Mouse (Mus musculus): ENCODE measurements around the gene Nol4l. TPM values are rescaled to one million over a fixed set of nuclear protein-coding genes. Genes with fewer than 3 reads are reported as not detected.
A peak's percentile ranks its signal among the peaks of the same experiment; 100 is the strongest.

Nol4l gene
- polyA plus RNA-seq, 1 experiment from 2014 or later, result 15.2 TPM

DNA sequence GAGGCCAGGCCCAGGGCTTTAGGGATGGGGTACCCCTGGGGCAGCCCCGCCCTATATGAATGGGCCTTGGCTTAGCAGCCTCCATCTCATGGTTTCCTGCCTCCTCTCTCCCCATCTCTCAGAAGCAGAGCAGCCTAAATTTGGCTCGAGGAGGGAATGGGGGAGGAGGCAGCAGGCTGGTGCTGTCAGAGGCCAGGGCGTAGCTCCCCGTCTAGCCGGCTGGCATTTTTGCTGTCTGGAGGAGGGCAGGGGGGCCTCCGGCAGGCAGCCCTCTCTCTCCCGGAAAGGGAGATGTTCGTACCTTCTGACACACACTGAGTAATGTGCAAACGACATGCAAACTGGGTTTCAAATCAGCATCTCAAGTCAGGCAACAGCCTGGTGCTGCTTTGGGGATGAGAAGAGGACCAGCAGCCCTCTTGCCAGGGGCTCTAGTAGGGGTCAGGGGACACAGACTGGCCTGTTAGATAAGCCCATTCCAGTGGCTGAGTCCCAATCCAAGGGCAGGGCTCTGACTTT lies 35.4 kb downstream of the Nol4l start:
- H3K4me1 ChIP-seq (replicated peaks), result peaks cover 76% of the 10 kb centered on the region
- no peak overlapping the region for H3K4me3 ChIP-seq

DNA sequence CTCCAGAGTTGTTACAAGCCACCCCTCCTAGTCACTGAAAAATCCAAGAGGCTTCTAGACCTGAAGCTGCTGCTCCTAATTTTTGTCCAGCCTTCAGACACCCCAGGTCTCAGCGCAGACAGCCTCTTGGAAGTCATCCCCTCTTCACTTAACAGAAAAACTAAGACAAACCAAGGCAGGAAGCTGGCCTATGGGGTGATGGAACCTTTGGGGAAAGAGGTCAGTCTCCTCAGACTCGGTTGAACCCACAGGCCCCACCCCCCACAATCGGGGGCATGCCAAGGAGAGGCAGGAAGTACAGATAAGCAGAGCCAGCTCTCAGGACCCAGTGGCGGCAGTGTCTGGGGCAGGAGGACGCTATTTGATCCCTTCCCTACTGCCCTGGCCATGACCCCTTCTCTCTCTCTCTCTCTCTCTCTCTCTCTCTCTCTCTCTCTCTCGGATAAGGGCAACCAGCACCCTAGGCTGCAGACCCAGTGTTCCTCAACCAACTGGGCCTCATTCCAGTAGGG lies 35.9 kb downstream of the Nol4l start:
- peak overlapping the region; percentile 94 for H3K27ac ChIP-seq (ENCODE audit: poor library complexity, severe bottlenecking)
- H3K4me3 ChIP-seq, result no peak overlapping the region
- H3K9ac ChIP-seq, result peak overlapping the region; percentile 84; the same call in 1 of the 2 replicates
- ATAC-seq (ENCODE audit: insufficient number of reproducible peaks, low FRiP score), result peak; percentile 56
- WGBS, result 4% methylated on average over 6 of the region's 6 CpGs
- H3K4me2 ChIP-seq, result peak overlapping the region; percentile 95
- H3K27me3 ChIP-seq (replicated peaks), result no peaks in the 10 kb centered on the region
- no peaks in the 10 kb centered on the region for H3K36me3 ChIP-seq
- H3K9me3 ChIP-seq (replicated peaks), result no peaks in the 10 kb centered on the region
- H3K4me1 ChIP-seq (replicated peaks), result peaks cover 76% of the 10 kb centered on the region

More for the DNA sequence above, 35.4 kb downstream of the Nol4l start:
- WGBS, result 5% methylated on average over 9 of the region's 9 CpGs
- H3K9me3 ChIP-seq (replicated peaks), result no peaks in the 10 kb centered on the region
- no peaks in the 10 kb centered on the region for H3K36me3 ChIP-seq
- peak; percentile 43 for ATAC-seq (ENCODE audit: insufficient number of reproducible peaks, low FRiP score)
- peak overlapping the region; percentile 95 for H3K4me2 ChIP-seq
- no peaks in the 10 kb centered on the region for H3K27me3 ChIP-seq (replicated peaks)
- H3K9ac ChIP-seq, result peak overlapping the region; percentile 33; the same call in 1 of the 2 replicates
- peak overlapping the region; percentile 94 for H3K27ac ChIP-seq (ENCODE audit: poor library complexity, severe bottlenecking)

DNA sequence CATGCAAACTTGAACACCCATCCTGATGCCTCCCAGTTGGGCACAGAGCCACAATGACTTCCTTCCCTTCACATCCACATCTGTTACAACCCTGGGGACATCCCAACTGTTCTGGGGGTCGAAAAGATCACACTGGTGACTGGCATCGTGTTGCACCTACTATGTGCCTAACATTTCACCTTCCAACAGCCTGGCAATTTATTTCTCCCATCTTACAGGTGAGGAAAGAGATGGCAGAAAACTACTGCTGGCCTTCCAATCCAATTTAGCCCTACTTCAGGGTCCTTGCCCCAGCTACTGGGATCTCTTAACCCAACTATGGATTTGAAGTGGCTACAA lies 36.4 kb downstream of the Nol4l start:
- Histone ChIP-seq H3K4me1 (replicated peaks) (peaks cover 76% of the 10 kb centered on the region), H3K27me3 (replicated peaks) (no peaks in the 10 kb centered on the region), H3K9ac (peak overlapping the region; percentile 84), H3K36me3 (no peaks in the 10 kb centered on the region), H3K27ac (ENCODE audit: poor library complexity, severe bottlenecking) (peak overlapping the region; percentile 94), H3K4me2 (peak overlapping the region; percentile 95), H3K4me3 (peak overlapping the region; percentile 71), H3K9me3 (replicated peaks) (no peaks in the 10 kb centered on the region)
- ATAC-seq (ENCODE audit: insufficient number of reproducible peaks, low FRiP score), result no peak
- 24% methylated on average over 2 of the region's 2 CpGs for WGBS

DNA sequence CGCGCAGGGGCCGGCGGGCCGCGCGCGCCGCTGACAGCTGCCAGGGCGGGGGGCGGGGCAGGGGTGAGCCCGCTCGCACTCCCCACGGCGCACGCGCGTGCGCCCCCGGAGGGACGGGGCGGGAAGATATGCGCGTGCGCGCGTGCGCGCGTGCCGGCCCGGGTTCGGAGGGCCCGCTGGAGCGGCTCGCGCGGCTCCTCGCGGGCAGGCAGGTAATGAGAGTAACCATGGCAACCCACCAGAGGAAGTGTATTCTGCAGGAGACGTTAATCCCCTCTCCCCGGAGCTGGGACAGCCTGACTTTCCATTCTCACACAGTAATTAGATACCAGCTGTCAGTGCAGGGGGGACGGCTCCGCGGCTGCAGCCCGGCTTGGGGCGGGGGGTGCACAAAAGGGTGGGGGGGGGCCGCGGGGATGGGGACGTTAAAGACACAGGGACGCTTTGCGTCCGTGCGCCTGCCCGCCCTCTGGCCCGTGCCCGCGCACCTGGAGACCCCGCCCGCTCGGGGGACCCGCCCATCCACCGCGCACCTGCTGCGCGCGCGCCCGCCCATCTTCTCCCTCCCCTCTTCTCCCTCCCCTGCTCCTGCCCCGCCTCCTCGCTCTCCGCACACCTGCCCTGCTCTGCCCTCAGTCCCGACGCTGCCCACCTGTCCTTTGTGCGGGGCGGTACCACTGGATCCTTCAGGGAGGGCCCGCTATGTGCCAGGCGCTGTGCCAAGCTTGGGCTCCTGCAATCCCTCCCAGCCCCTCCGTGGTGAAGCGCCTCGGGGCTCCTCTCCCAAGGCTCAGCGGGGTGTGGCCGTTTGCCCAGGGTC lies 37.0 kb downstream of the Nol4l start, which contains the start of gene 4930404H24Rik:
Gene 4930404H24Rik (plus strand): TSS at position 218 of the 820 bp plus-strand sequence.
- ATAC-seq (ENCODE audit: insufficient number of reproducible peaks, low FRiP score), result peak; percentile 63
- peak within 1 kb of the TSS; percentile 71 for H3K4me3 ChIP-seq
- H3K4me2 ChIP-seq, result peak within 1 kb of the TSS; percentile 95
- peaks cover 72% of the 10 kb centered on the region for H3K4me1 ChIP-seq (replicated peaks)
- no peaks in the 10 kb centered on the region for H3K36me3 ChIP-seq
- no peaks in the 10 kb centered on the region for H3K27me3 ChIP-seq (replicated peaks)
- peak within 1 kb of the TSS; percentile 94 for H3K27ac ChIP-seq (ENCODE audit: poor library complexity, severe bottlenecking)
- H3K9me3 ChIP-seq (replicated peaks), result no peaks in the 10 kb centered on the region
- WGBS, result under 1% methylated on average over 61 of the region's 83 CpGs
- H3K9ac ChIP-seq, result peak within 1 kb of the TSS; percentile 84

DNA sequence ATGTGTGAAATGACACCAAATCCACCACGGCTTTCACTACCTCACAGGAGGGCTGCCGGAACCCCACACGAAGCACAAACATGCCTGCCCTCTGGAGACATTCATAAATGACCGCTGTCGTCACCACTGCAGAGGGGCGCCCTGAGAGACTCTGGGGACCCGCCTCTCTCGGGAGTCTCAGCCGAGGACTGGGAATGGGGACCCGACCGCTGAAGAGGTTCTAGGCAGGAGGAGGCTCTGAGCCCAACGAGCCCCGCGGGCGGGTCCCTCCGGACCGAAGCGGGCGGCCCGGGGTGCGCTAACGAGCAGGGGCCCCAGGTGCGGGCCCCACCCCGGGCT lies 37.6 kb downstream of the Nol4l start:
- Histone ChIP-seq H3K4me3 (peak overlapping the region; percentile 71), H3K9ac (peak overlapping the region; percentile 84), H3K9me3 (replicated peaks) (no peaks in the 10 kb centered on the region), H3K4me1 (replicated peaks) (peaks cover 65% of the 10 kb centered on the region), H3K36me3 (no peaks in the 10 kb centered on the region), H3K27ac (ENCODE audit: poor library complexity, severe bottlenecking) (peak overlapping the region; percentile 94), H3K27me3 (replicated peaks) (no peaks in the 10 kb centered on the region), H3K4me2 (peak overlapping the region; percentile 95)
- ATAC-seq (ENCODE audit: insufficient number of reproducible peaks, low FRiP score), result no peak
- WGBS, result under 1% methylated on average over 24 of the region's 24 CpGs

DNA sequence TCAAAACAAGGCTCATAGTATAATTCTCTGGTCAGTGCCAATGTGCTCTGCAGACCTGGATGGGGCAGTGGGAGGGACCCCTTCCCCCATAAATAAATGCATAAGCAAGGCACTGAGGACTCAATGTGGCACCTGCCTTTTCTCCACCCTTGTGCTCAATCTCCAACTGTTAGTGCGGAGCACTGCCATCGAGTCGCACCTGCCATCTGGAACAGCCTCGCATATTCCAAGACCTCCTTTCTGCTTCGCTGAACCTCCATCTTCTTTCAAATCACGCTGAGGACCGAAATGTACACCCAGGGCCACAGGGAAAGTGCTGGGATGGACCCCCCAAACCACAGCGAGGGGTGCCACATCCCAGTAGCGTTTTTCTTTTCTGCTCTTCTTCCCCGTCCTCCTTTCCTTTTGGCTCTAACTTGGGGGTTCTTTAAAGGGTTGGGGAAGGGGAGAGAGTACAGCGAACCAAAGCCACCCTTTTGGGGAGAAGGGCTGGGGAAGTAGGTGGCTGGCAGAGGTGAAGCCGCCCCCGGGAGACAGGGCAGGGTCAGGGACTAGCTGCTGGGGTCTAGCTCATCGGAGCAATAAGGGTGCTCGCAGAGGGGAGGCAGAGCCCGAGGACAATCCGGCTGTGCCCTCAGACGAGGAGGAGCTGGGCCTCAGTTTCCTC lies 38.1 kb downstream of the Nol4l start:
- 18% methylated on average over 18 of the region's 18 CpGs for WGBS
- no peaks in the 10 kb centered on the region for H3K27me3 ChIP-seq (replicated peaks)
- H3K9me3 ChIP-seq (replicated peaks), result no peaks in the 10 kb centered on the region
- H3K27ac ChIP-seq (ENCODE audit: poor library complexity, severe bottlenecking), result peak overlapping the region; percentile 94; the same call in 1 of the 2 replicates
- H3K9ac ChIP-seq, result peak overlapping the region; percentile 84
- H3K4me2 ChIP-seq, result peak overlapping the region; percentile 95
- H3K36me3 ChIP-seq, result no peaks in the 10 kb centered on the region
- ATAC-seq (ENCODE audit: insufficient number of reproducible peaks, low FRiP score), result no peak
- peaks cover 60% of the 10 kb centered on the region for H3K4me1 ChIP-seq (replicated peaks)
- H3K4me3 ChIP-seq, result peak overlapping the region; percentile 71

DNA sequence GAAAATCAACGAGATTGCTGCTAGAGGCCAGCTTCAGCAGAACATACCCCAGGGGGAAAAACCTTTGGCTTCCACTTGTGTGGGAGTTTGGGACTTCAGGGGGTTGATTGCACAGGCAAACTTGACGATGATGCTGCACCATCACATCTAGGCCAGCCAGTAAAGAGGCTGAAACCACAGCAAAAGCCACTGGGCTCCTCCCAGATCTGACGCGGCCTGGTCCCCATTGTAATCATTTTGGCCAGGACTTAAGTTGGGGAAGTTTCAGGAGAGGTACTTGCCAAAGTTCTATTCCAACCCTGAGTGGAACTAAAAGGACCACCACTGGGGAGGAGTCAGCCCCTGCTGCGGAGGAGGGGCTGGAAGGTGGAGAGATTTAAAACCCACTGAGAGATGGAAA lies 38.8 kb downstream of the Nol4l start:
- H3K27me3 ChIP-seq (replicated peaks), result no peaks in the 10 kb centered on the region
- 43% methylated on average over 5 of the region's 5 CpGs for WGBS
- H3K4me2 ChIP-seq, result peak overlapping the region; percentile 95; the same call in 1 of the 2 replicates
- H3K9me3 ChIP-seq (replicated peaks), result no peaks in the 10 kb centered on the region
- no peak overlapping the region for H3K4me3 ChIP-seq
- peaks cover 53% of the 10 kb centered on the region for H3K4me1 ChIP-seq (replicated peaks)
- H3K9ac ChIP-seq, result no peak overlapping the region
- ATAC-seq (ENCODE audit: insufficient number of reproducible peaks, low FRiP score), result no peak
- H3K36me3 ChIP-seq, result no peaks in the 10 kb centered on the region
- 0 out of 2 replicates have a peak overlapping the region, but pooled peaks have one; percentile 15 for H3K27ac ChIP-seq (ENCODE audit: poor library complexity, severe bottlenecking)

DNA sequence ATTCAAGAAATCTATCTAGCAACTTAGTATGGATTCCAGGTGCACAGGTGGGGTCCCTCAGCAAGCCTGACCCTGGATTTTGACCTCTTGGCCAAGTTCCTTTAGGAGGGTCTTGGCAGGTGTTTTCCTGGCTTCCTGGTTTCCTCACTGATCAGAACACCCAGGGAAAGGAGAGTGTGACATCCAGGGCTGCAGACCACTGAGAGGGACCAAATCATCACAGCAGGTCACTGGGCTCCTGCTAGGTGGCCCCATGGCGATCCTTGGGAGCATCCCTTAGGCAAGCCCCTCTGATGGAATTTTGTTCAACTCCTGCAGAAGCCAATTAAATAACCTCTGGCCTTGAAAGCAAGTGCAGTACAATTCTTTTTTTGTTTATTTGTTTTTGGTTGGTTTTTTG lies 39.7 kb downstream of the Nol4l start:
- Histone ChIP-seq H3K4me1 (replicated peaks) (peaks cover 46% of the 10 kb centered on the region), H3K27me3 (replicated peaks) (no peaks in the 10 kb centered on the region), H3K4me3 (no peak overlapping the region), H3K9ac (no peak overlapping the region), H3K4me2 (no peak overlapping the region), H3K9me3 (replicated peaks) (no peaks in the 10 kb centered on the region), H3K27ac (ENCODE audit: poor library complexity, severe bottlenecking) (no peak overlapping the region), H3K36me3 (no peaks in the 10 kb centered on the region)
- no peak for ATAC-seq (ENCODE audit: insufficient number of reproducible peaks, low FRiP score)
- 82% methylated on average over 1 of the region's 1 CpGs for WGBS

DNA sequence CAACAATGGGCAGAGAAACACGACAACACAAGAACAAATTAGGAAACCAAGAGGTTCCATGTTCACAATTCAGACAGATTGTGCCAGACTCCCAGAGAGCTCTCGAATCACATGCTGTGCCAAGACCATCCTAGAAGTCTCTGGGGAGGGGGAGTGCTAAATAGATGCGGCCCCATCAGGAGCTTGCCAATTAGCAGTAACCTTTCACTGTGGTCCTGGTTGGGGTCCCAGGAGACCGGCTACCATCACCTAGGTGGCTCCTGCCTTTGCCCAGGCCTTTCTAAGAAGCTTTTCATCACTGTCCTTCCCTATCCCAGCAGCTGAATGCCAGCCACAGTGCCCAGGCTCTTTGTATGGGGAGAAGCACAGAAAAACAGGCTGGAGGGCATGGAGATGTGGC lies 45.7 kb downstream of the Nol4l start:
- no peaks in the 10 kb centered on the region for H3K27me3 ChIP-seq (replicated peaks)
- H3K27ac ChIP-seq (ENCODE audit: poor library complexity, severe bottlenecking), result no peak overlapping the region
- ATAC-seq (ENCODE audit: insufficient number of reproducible peaks, low FRiP score), result no peak
- no peaks in the 10 kb centered on the region for H3K36me3 ChIP-seq
- 57% methylated on average over 4 of the region's 4 CpGs for WGBS
- no peak overlapping the region for H3K4me3 ChIP-seq
- H3K4me1 ChIP-seq (replicated peaks), result peaks cover 40% of the 10 kb centered on the region
- peak overlapping the region; percentile 42; the same call in 1 of the 2 replicates for H3K9ac ChIP-seq
- H3K9me3 ChIP-seq (replicated peaks), result no peaks in the 10 kb centered on the region
- no peak overlapping the region for H3K4me2 ChIP-seq

DNA sequence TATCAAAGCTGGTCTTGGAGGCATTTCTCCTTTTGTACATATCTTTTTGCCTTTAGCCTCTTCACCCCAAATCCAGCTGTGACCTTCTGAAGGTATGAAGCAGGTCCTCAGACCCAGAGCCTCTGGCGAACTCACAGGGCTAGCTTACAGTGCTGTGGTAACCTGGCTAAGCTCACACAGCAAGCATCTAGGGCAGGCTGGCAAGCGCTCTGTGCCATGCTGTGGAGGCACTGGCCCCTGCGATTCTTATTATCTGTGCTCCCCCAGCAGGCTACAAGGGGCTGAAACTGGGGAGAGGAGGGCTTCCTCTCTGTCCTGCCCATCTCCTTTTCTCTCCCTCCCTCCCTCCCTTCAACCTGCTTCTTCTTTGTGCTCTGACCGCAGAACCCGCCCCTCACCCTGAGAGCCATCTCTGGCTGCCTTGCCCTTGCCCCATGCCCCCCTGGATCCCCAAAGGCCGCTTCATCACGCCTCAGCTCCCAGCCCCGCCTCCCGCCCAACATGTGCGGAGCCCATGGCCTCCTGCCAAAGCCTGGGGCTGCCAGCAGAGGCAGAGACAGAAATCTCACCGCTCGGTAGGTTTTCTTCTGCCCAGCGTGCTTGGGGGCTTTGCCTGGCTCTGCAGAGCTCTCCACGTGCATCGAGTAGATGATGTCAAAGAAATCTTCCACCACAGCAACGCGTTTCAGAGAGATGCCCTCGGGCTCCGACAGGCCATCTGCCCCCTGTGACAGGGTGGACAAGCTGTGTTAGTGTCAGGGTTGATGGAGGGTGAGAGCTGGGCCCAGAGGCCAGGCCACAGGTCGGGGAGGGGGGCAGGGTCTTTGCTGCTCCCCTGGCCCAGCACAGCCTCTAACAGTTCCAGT lies 46.4 kb downstream of the Nol4l start:
- Histone ChIP-seq H3K27me3 (replicated peaks) (no peaks in the 10 kb centered on the region), H3K4me2 (peak overlapping the region; percentile 47), H3K4me3 (no peak overlapping the region), H3K27ac (ENCODE audit: poor library complexity, severe bottlenecking) (peak overlapping the region; percentile 9; the same call in 1 of the 2 replicates), H3K36me3 (no peaks in the 10 kb centered on the region), H3K4me1 (replicated peaks) (peaks cover 48% of the 10 kb centered on the region), H3K9me3 (replicated peaks) (no peaks in the 10 kb centered on the region), H3K9ac (peak overlapping the region; percentile 42)
- 12% methylated on average over 20 of the region's 20 CpGs for WGBS
- ATAC-seq (ENCODE audit: insufficient number of reproducible peaks, low FRiP score), result peak; percentile 30
